Mouse (Mus musculus): ENCODE data around the gene Ddx24.

Ddx24 gene

DNA sequence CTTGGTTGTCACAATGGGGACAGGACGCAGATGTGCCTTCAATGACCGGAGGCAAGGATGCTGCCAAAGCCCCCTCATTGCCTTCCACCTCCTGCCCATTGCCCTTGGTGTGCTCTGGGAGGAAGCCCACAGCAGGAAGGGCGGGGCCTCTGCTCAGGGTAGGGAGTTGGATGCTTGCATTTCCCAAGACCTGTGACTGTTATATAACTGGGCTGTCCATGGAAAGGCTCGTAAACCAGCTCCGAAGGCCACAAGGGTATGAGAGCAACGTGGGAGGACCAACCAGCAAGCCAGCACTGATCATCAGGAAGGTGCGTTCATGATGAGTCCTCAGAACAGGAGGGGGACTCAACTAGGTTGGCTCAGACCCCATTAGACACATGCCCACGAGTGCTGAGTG lies 64.8 kb downstream of the Ddx24 start:
- in situ Hi-C loops (cut with MboI; ENCODE audit: low pct_unique_long_range_greater_than_20kb in 1 of 2, low sequenced_read_pairs in 2 of 2, unreplicated experiment in 1 of 2) = no loop called here

DNA sequence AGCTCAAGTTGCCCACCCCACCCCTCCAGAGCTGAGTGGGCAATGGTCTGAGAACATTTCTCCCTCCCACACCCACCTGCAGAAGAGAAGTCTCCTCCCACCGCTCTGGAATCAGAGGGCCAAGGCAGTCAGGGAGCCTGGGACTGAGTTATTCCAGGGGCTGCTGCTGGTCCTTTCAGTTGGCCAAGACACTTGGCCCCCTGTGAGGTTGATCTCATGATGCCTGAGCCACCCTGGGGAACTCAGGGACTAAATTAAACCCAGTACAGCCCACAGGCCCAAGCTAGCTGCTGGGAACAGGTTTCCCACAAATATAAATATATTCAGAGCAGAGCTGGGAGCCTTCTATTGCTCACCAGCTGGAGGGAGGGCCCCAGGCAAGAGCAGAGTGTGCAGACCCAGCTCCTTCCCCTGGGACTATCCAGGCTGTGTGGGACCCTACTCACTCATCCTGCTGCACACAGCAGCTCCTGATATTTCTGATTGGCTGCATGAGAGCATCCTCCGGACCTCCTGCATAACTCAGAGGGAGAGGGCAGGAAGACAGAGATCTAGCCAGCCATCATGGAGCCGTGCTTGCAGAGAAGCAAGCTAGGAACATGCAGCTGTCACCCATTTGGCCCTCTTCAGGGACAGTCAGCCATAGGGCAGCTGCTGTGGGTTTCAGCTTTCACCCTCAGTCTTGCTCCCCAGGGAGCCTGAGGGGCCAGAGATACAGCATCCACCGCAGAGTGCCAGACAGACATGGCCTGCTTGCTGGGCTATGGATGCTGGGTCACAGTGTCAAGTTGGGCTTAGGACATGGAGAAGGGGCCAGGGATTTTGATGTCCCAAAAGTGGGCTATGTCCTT lies 66.5 kb downstream of the Ddx24 start:
- in situ Hi-C loops (cut with MboI; ENCODE audit: low pct_unique_long_range_greater_than_20kb in 1 of 2, low sequenced_read_pairs in 2 of 2, unreplicated experiment in 1 of 2) = no loop called here

DNA sequence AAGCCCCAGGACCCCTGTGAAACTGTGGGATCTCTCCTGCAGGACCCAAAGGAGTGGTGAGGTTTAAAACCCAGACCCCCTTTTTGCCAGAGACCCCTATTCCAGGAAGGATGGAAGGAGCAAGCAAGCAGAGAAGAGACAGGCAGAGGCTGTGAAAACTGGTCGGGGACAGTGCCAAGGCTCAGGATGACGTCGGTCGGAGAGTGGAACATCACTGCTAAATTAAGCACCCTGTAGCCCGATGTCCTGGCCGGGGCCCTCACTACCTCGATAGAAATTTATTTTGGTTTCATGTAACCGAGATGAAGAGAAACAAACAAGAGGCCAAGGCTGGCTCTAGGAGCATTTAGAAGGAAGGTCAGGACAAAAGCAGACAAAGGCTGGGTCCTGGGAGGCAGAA lies 67.4 kb downstream of the Ddx24 start:
- in situ Hi-C loops (cut with MboI; ENCODE audit: low pct_unique_long_range_greater_than_20kb in 1 of 2, low sequenced_read_pairs in 2 of 2, unreplicated experiment in 1 of 2) = no loop called here
